Mouse (Mus musculus) ES-E14 (cell line): ENCODE measurements around the gene Wdr24.

Experiments
- CHD2 ChIP-seq: IDR thresholded peaks from 2 replicates; pipeline ENCODE4 v1.6.1; 2014; ENCODE audit warnings: mild to moderate bottlenecking, low read depth, low read length, inconsistent platforms
- HCFC1 ChIP-seq: IDR thresholded peaks from 2 replicates; pipeline ENCODE4 v1.6.1; 2012; ENCODE audit warnings: low read length, inconsistent platforms, borderline replicate concordance; ENCODE audit not compliant: insufficient read depth
- MAFK ChIP-seq: IDR thresholded peaks from 2 replicates; pipeline ENCODE4 v1.6.1; 2014; ENCODE audit warnings: mild to moderate bottlenecking, low read depth, low read length, inconsistent platforms; ENCODE audit not compliant: insufficient read depth
- ZC3H11A ChIP-seq: IDR thresholded peaks from 2 replicates; pipeline ENCODE4 v1.6.1; 2012; ENCODE audit warnings: low read depth, mild to moderate bottlenecking, inconsistent platforms, low read length, borderline replicate concordance
- ZNF384 ChIP-seq: IDR thresholded peaks from 2 replicates; pipeline ENCODE4 v1.6.1; 2012; ENCODE audit warnings: low read depth, low read length, inconsistent platforms

GRCm38 (mm10) chr17:25817662-25818061, 5.8 kb upstream of the Wdr24 start:
- no peak for TF ChIP-seq MAFK
- no peak for TF ChIP-seq ZNF384
- TF ChIP-seq CHD2: no peak
- TF ChIP-seq ZC3H11A: no peak
- TF ChIP-seq HCFC1: no peak
